Mouse (Mus musculus): ENCODE measurements around the gene Tmeff2. TPM values are rescaled to one million over a fixed set of nuclear protein-coding genes. Genes with fewer than 3 reads are reported as not detected.

Gene Tmeff2
- polyA plus RNA-seq, 1 experiment = 0.03 TPM

GRCm38 (mm10) chr1:50935076-50935475 is 34.6 kb downstream of the Tmeff2 start:
- H3K27me3 ChIP-seq (replicated peaks) = peaks cover 4% of the 10 kb centered on the region
- H3K9me3 ChIP-seq = no peaks in the 10 kb centered on the region
- H3K4me3 ChIP-seq (replicated peaks) = no peak overlapping the region
- H3K36me3 ChIP-seq (replicated peaks; ENCODE audit: low read length) = no peaks in the 10 kb centered on the region
- TF ChIP-seq GATA1 (IDR thresholded peaks at IDR 0.05; ENCODE audit: borderline replicate concordance, low read length) (no peak), FLI1 (IDR thresholded peaks at IDR 0.05; ENCODE audit: low read length) (no peak)
- peaks cover 4% of the 10 kb centered on the region for H3K4me1 ChIP-seq

GRCm38 (mm10) chr1:50935484-50935883 is 35.0 kb downstream of the Tmeff2 start:
- Histone ChIP-seq H3K4me3 (replicated peaks) (no peak overlapping the region), H3K9me3 (no peaks in the 10 kb centered on the region), H3K36me3 (replicated peaks; ENCODE audit: low read length) (no peaks in the 10 kb centered on the region), H3K4me1 (peaks cover 4% of the 10 kb centered on the region), H3K27me3 (replicated peaks) (peaks cover 3% of the 10 kb centered on the region)
- TF ChIP-seq GATA1 (IDR thresholded peaks at IDR 0.05; ENCODE audit: borderline replicate concordance, low read length) (no peak), FLI1 (IDR thresholded peaks at IDR 0.05; ENCODE audit: low read length) (no peak)

GRCm38 (mm10) chr1:50940131-50941039 is 39.9 kb downstream of the Tmeff2 start:
- Histone ChIP-seq H3K9me3 (no peaks in the 10 kb centered on the region), H3K27me3 (replicated peaks) (no peaks in the 10 kb centered on the region), H3K36me3 (replicated peaks; ENCODE audit: low read length) (no peaks in the 10 kb centered on the region), H3K4me1 (peaks cover under 1% of the 10 kb centered on the region), H3K4me3 (replicated peaks) (no peak overlapping the region)
- no peak for TF ChIP-seq FLI1 (IDR thresholded peaks at IDR 0.05; ENCODE audit: low read length)
- TF ChIP-seq GATA1 (IDR thresholded peaks at IDR 0.05; ENCODE audit: borderline replicate concordance, low read length) = no peak

DNA sequence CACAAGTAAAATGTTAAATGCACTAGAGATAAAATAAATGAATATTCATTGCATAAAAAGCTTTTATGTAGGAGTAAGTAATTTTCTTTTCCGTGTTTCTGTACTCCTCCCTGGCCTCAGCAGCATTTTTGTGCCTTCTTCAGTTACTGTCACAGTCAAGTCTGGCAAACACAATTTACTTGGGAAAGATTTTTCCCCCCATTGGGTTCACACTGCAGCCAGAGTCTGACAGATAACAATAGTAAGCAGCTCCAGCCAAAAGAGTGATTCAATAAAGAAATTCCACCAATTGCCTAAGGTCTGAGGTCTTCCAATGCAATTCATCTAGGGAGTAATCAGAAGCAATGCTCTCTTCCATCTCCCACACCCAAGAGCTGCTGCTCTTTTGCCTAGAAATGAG is 48.1 kb downstream of the Tmeff2 start:
- no peaks in the 10 kb centered on the region for H3K27me3 ChIP-seq (replicated peaks)

DNA sequence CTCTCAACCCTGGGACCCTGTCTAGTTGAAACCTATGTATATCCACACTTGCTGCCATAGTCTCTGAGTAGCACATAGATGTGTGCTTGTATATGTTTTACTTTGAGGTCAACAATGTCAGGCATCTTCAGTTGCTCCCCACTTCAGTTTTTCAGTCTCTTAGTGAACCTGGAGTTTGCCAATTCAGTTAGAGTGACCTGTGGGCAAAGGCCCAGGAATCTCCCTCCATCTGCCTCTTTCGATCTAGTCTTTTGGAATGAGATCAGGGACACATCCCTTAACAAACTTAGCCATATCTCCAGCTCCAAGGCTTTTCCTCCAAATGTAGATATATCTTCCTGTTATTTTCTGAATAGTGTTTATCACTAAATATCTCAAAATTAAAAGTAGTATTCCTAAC is 58.4 kb downstream of the Tmeff2 start:
- no peaks in the 10 kb centered on the region for H3K36me3 ChIP-seq (replicated peaks; ENCODE audit: low read length)
- peaks cover 19% of the 10 kb centered on the region; the same call in 1 of the 2 replicates for H3K4me1 ChIP-seq
- TF ChIP-seq GATA1 (IDR thresholded peaks at IDR 0.05; ENCODE audit: borderline replicate concordance, low read length) (no peak), FLI1 (IDR thresholded peaks at IDR 0.05; ENCODE audit: low read length) (no peak)
- no peaks in the 10 kb centered on the region for H3K27me3 ChIP-seq (replicated peaks)
- H3K4me3 ChIP-seq (replicated peaks) = no peak overlapping the region
- no peaks in the 10 kb centered on the region for H3K9me3 ChIP-seq

More for the DNA sequence above, 48.1 kb downstream of the Tmeff2 start:
- Histone ChIP-seq H3K36me3 (replicated peaks; ENCODE audit: low read length) (no peaks in the 10 kb centered on the region), H3K9me3 (no peaks in the 10 kb centered on the region), H3K4me1 (no peaks in the 10 kb centered on the region), H3K4me3 (replicated peaks) (no peak overlapping the region)
- TF ChIP-seq GATA1 (IDR thresholded peaks at IDR 0.05; ENCODE audit: borderline replicate concordance, low read length) = no peak
- no peak for TF ChIP-seq FLI1 (IDR thresholded peaks at IDR 0.05; ENCODE audit: low read length)

DNA sequence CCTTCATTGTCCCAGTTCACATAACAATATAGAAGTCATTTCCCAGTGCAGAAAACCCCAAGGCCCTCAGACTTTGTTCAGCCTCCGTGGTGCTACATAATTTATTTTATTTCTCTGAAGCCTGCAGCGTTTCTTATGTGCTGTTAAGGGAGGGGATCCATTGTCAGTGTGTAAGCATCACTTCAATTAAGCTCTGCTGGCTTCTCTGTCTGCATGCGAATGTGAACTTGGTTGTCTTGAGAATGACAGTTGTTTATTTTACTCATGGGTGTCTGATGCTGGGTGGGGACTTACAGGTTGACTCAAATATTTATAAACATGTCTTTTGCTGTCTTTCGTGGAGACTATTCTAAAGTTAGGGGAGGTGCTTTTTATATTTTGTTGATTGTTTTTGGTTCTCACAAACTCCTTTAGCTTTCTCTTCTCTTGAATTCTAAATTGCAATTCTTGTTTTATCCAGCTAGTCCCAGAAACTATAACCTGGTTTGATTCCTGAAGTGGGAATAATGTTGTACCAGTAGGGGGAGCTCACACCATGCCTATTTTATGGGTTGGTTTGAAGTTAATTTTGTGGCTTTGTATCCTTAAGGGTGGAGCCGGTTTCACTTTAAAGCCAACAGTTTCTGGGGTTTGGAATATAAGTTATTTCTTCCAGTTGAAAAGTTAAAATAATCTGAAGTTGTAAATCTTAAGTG is 61.7 kb downstream of the Tmeff2 start:
- peaks cover 11% of the 10 kb centered on the region; the same call in 1 of the 2 replicates for H3K4me1 ChIP-seq
- TF ChIP-seq FLI1 (IDR thresholded peaks at IDR 0.05; ENCODE audit: low read length) (no peak), GATA1 (IDR thresholded peaks at IDR 0.05; ENCODE audit: borderline replicate concordance, low read length) (no peak)
- peak overlapping the region; percentile 83 for H3K4me3 ChIP-seq (replicated peaks)
- no peaks in the 10 kb centered on the region for H3K36me3 ChIP-seq (replicated peaks; ENCODE audit: low read length)
- no peaks in the 10 kb centered on the region for H3K9me3 ChIP-seq
- no peaks in the 10 kb centered on the region for H3K27me3 ChIP-seq (replicated peaks)

- Histone ChIP-seq H3K4me3 (replicated peaks) (peak overlapping the region; percentile 83), H3K27me3 (replicated peaks) (no peaks in the 10 kb centered on the region), H3K36me3 (replicated peaks; ENCODE audit: low read length) (no peaks in the 10 kb centered on the region), H3K4me1 (peaks cover 10% of the 10 kb centered on the region; the same call in 1 of the 2 replicates), H3K9me3 (no peaks in the 10 kb centered on the region)
- TF ChIP-seq FLI1 (IDR thresholded peaks at IDR 0.05; ENCODE audit: low read length) (no peak), GATA1 (IDR thresholded peaks at IDR 0.05; ENCODE audit: borderline replicate concordance, low read length) (no peak)
Measured at GRCm38 (mm10) chr1:50962649-50963000, 62.2 kb downstream of the Tmeff2 start.

- Histone ChIP-seq H3K4me3 (replicated peaks) (no peak overlapping the region), H3K4me1 (no peaks in the 10 kb centered on the region), H3K9me3 (no peaks in the 10 kb centered on the region), H3K27me3 (replicated peaks) (no peaks in the 10 kb centered on the region), H3K36me3 (replicated peaks; ENCODE audit: low read length) (no peaks in the 10 kb centered on the region)
- TF ChIP-seq FLI1 (IDR thresholded peaks at IDR 0.05; ENCODE audit: low read length) (no peak), GATA1 (IDR thresholded peaks at IDR 0.05; ENCODE audit: borderline replicate concordance, low read length) (no peak)
Measured at GRCm38 (mm10) chr1:50969685-50970084, 69.2 kb downstream of the Tmeff2 start.

DNA sequence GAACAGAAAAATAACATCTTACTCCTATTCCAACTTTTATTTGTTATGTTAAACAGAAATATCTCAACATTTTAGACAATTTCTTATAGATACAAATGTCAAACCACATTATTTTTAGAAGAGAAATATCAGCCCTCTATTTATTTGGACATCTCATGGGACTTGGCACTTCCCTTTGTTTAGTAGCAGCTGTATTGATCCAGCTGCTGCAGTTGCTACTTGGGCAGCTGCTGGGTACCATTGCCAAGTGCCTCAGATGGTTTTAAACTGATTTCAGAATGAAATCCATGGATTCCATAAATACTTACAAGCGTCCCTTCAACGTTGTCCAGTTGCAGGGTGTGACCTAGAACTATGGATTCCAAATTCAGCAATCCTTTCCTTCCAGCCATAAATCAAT is 70.4 kb downstream of the Tmeff2 start:
- Histone ChIP-seq H3K27me3 (replicated peaks) (no peaks in the 10 kb centered on the region), H3K36me3 (replicated peaks; ENCODE audit: low read length) (no peaks in the 10 kb centered on the region), H3K4me3 (replicated peaks) (no peak overlapping the region), H3K4me1 (no peaks in the 10 kb centered on the region), H3K9me3 (no peaks in the 10 kb centered on the region)
- TF ChIP-seq GATA1 (IDR thresholded peaks at IDR 0.05; ENCODE audit: borderline replicate concordance, low read length) (no peak), FLI1 (IDR thresholded peaks at IDR 0.05; ENCODE audit: low read length) (no peak)
